Mouse (Mus musculus) Patski (cell line): ENCODE measurements around the gene Mphosph9. TPM values are rescaled to one million over a fixed set of nuclear protein-coding genes. Genes with fewer than 3 reads are reported as not detected.

Source experiments
- ATAC-seq: fragments of 100-300 bp; one replicate; pipeline ENCODE4 v1.8.0; 2021
- CTCF ChIA-PET: fragments of 350-600 bp; sonication (Branson Sonifier 250); formaldehyde crosslinking; loops from one replicate; lab custom pipeline; 2022; ENCODE audit warnings: inconsistent platforms; lab: Charles Lee
- POLR2A ChIA-PET: fragments of 350-600 bp; sonication (Branson Sonifier 250); formaldehyde crosslinking; loops from one replicate; lab custom pipeline; 2022; ENCODE audit warnings: antibody characterized with exemption, inconsistent platforms; lab: Charles Lee
- DNase-seq: peaks from one replicate; pipeline ENCODE4 v3.0.0-alpha.2; 2011; ENCODE audit warnings: low read depth, low spot score
- H3K27me3 ChIP-seq: fragments of 371-371 bp; one replicate; pipeline ENCODE4 v1.5.1; 2021
- CTCF ChIP-seq: fragments of 100-300 bp; IDR thresholded peaks from one replicate; pipeline ENCODE4 v1.5.1; 2021
- in situ Hi-C: fragments of 300-500 bp; cut with MboI; formaldehyde crosslinking; loops from 3 replicates; pipeline ENCODE4 v1.11.1; 2018; ENCODE audit warnings: low pct_unique_long_range_greater_than_20kb, mixed read lengths
- polyA plus RNA-seq: library from polyadenylated mRNA; unstranded; gene quantifications from one replicate; pipeline ENCODE4 v1.2.3, GENCODE M21; 2021

Mphosph9 gene
- polyA plus RNA-seq, 1 experiment from 2014 or later, result 14.0 TPM

- no peaks in the 10 kb centered on the region for H3K27me3 ChIP-seq
- no peak for DNase-seq
- in situ Hi-C loops, result no loop called here
- no peak for TF ChIP-seq CTCF
- ATAC-seq, result no peak
- POLR2A ChIA-PET, result interaction anchor here (0.6 to 1.1 kb wide), 2 partner anchors 77 to 107 kb away, joined by 3 to 4 read pairs; no protein-coding TSS in a partner anchor
- CTCF ChIA-PET, result no interaction called here
Observed at GRCm38 (mm10) chr5:124244449-124244848, 83.3 kb downstream of the Mphosph9 start.

- POLR2A ChIA-PET, result no interaction called here
- DNase-seq, result no peak
- CTCF ChIA-PET, result interaction anchor here (1.8 kb wide), 1 partner anchor 10 kb away, joined by 4 read pairs; no protein-coding TSS in a partner anchor
Observed at GRCm38 (mm10) chr5:124243236-124243901, 84.4 kb downstream of the Mphosph9 start.

DNA sequence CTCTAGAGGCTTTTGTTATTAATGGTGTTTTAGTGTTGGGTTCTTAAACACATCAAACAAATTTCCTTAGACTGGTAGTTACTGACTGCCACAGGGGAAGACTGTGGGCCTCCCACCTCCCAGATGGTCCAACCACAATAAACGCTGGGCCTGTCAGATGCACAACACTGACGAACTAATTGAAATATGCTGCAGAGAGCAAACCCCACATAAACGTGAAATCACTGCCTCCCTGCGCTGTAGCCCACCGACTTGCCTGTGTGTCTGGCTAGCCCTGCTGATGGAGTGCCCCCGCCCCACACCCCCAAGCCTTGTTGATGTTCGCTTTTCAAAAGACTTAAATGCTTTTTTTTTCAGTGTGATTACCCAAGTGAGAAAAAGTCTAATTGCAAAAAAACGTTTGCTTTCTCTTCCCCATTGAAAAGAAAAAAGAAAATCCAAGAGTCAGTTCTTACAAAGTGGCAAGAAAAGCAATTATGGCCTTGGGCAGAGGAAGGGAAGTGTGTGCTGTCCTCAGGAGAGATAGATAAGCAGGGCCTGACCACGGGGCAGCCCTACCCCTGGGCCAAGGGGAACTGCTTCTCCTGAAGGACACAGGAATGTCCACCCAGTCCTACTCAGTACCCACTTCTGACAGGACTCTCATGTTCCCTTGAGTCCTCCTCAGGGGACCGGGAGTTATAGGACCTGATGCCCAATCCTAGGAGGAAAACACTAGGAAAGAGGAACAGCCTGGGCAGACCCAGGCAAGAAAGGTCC is 85.9 kb downstream of the Mphosph9 start:
- in situ Hi-C loops, result no loop called here
- DNase-seq, result no peak
- no peak for TF ChIP-seq CTCF
- H3K27me3 ChIP-seq, result no peaks in the 10 kb centered on the region
- CTCF ChIA-PET, result interaction anchor here (0.9 to 1.8 kb wide), 5 partner anchors 12 to 79 kb away, joined by 3 to 5 read pairs (median 3); no protein-coding TSS in a partner anchor
- ATAC-seq, result no peak
- POLR2A ChIA-PET, result interaction anchor here (1.1 kb wide), 1 partner anchor 76 kb away, joined by 3 read pairs; no protein-coding TSS in a partner anchor

More at GRCm38 (mm10) chr5:124243236-124243901, 84.4 kb downstream of the Mphosph9 start:
- in situ Hi-C loops, result no loop called here
- ATAC-seq, result no peak
- H3K27me3 ChIP-seq, result no peaks in the 10 kb centered on the region
- TF ChIP-seq CTCF, result no peak

GRCm38 (mm10) chr5:124240841-124241685 is 86.7 kb downstream of the Mphosph9 start:
- peak; percentile 27 for ATAC-seq
- POLR2A ChIA-PET, result interaction anchor here (0.7 to 1.1 kb wide), 4 partner anchors 13 to 75 kb away, joined by 3 read pairs; no protein-coding TSS in a partner anchor
- in situ Hi-C loops, result no loop called here

DNA sequence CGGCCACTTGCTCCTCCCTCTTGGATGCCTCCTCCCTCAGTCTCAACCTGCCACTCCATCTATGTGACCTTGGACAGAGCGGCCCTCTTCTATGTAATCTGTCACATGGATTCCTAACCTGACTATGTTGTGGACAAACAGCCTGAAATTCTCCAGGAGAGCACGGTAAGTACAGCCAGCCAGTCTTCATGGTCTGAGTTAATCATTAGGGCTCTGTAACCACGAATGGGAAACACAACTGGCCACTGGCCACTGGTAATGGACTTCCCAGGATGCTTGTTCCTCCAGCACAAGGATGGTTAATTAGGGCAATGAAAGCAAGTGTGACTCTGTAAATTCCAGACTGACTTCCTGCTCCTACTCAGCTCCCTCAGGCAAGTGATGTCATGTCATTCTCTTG is 91.6 kb downstream of the Mphosph9 start:
- POLR2A ChIA-PET, result interaction anchor here (0.7 to 1.0 kb wide), 4 partner anchors 22 to 66 kb away, joined by 3 to 6 read pairs (median 4); no protein-coding TSS in a partner anchor
- DNase-seq (peak; percentile 95), ATAC-seq (peak; percentile 66)
- H3K27me3 ChIP-seq, result no peaks in the 10 kb centered on the region
- in situ Hi-C loops, result no loop called here
- CTCF ChIA-PET, result interaction anchor here (0.8 to 1.6 kb wide), 4 partner anchors 9 to 73 kb away, joined by 3 to 4 read pairs (median 3); no protein-coding TSS in a partner anchor
- TF ChIP-seq CTCF, result no peak

More at GRCm38 (mm10) chr5:124240841-124241685, 86.7 kb downstream of the Mphosph9 start:
- H3K27me3 ChIP-seq, result no peaks in the 10 kb centered on the region
- TF ChIP-seq CTCF, result no peak
- no peak for DNase-seq
- CTCF ChIA-PET, result interaction anchor here (0.9 to 1.4 kb wide), 6 partner anchors 10 to 79 kb away, joined by 3 to 5 read pairs (median 4); no protein-coding TSS in a partner anchor

DNA sequence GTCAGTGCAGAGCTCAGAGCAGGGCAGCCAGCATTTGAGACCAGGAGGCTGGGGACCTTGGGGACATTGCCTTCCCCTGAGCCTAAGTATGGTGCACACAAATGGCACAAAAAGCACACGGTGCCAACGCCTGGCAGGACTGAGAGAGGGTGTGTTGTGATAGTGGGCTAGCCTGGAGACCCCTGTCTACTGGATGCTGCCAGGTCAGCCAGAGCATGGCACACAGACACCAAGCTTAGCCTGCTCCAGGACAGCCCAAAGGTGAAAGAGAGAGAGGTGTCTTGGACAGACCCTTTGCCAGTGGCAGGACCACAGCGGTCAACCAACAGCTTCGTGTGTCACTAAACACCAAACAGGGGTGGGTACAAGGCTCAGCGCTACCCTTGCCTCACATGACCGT is 93.0 kb downstream of the Mphosph9 start:
- no peaks in the 10 kb centered on the region for H3K27me3 ChIP-seq
- no peak for DNase-seq
- ChIA-PET CTCF (interaction anchor here (0.8 to 1.5 kb wide), 3 partner anchors 12 to 14 kb away, joined by 3 to 5 read pairs (median 3); no protein-coding TSS in a partner anchor), POLR2A (no interaction called here)
- in situ Hi-C loops, result no loop called here
- TF ChIP-seq CTCF, result no peak
- no peak for ATAC-seq

GRCm38 (mm10) chr5:124233874-124234661 is 93.7 kb downstream of the Mphosph9 start:
- CTCF ChIA-PET, result interaction anchor here (0.8 to 1.5 kb wide), 4 partner anchors 11 to 19 kb away, joined by 3 to 5 read pairs (median 4); no protein-coding TSS in a partner anchor

GRCm38 (mm10) chr5:124233144-124233465 is 94.7 kb downstream of the Mphosph9 start:
- in situ Hi-C loops, result no loop called here
- POLR2A ChIA-PET, result interaction anchor here (1.5 kb wide), 1 partner anchor 20 kb away, joined by 4 read pairs; no protein-coding TSS in a partner anchor
- no peak for ATAC-seq
- CTCF ChIA-PET, result interaction anchor here (1.5 to 1.8 kb wide), 2 partner anchors 11 to 20 kb away, joined by 4 to 5 read pairs; no protein-coding TSS in a partner anchor
- no peak for DNase-seq
- no peak for TF ChIP-seq CTCF
- H3K27me3 ChIP-seq, result no peaks in the 10 kb centered on the region

More at GRCm38 (mm10) chr5:124233874-124234661, 93.7 kb downstream of the Mphosph9 start:
- POLR2A ChIA-PET, result no interaction called here
- ATAC-seq (no peak), DNase-seq (no peak)
- no peaks in the 10 kb centered on the region for H3K27me3 ChIP-seq
- in situ Hi-C loops, result no loop called here
- TF ChIP-seq CTCF, result no peak
